ENCODE assay signal across 17 mouse cellular contexts in genomic region chr10:111214084-111214483, GRCm38 (mm10). TPM values are rescaled to one million over a fixed set of nuclear protein-coding genes. Genes with fewer than 3 reads are reported as not detected.
A peak's percentile ranks its signal among the peaks of the same experiment; 100 is the strongest.
DNase-seq lines count a peak whose midpoint lies in the region; ATAC-seq lines count a peak whose summit lies in the region.
"Had no signal": no experiment of that assay in that cellular context is flagged by ENCODE, and none has a peak within 500 bp of the region (broad histone marks: within the 10 kb centered on the region; RNA-seq: fewer than 3 reads in every experiment).

No protein-coding gene starts in this region.

- peak; percentile 16 for DNase-seq in lung, postnatal 36 days
- no peak for DNase-seq in lung, postnatal 14 days
- peak; percentile 41 for DNase-seq in T-cell, adult 2 months (ENCODE audit: low spot score)
- no peak for DNase-seq in neural tube, embryonic 10.5 days (ENCODE audit: extremely low spot score, low spot score)
- DNase-seq in frontal cortex, postnatal 36 days (ENCODE audit: low spot score in 2 of 2): no peak
- no peak for DNase-seq in cerebellum, postnatal 14 days
- DNase-seq: adrenal gland, adult 8-10 months; adrenal gland, postnatal 36 days; cerebellum, adult 8-10 months; cerebellum, postnatal 25 days; gastrocnemius, postnatal 10 days; heart, adult 18-20 months; heart, postnatal 10 days; heart, postnatal 4 days had no signal

- peak; percentile 42 for ATAC-seq in inflammation-experienced regulatory T-cells, adult 6 months
- ATAC-seq: forebrain, embryonic 15.5 days; hindbrain, postnatal 0 days had no signal

RNA-seq across cellular contexts. Expression of gene Osbpl8, which starts 49.5 kb away (rescaled TPM):
- 10 to 100 TPM; 13.7 to 16.3 (median 15.3) TPM for polyA plus RNA-seq in inflammation-experienced regulatory T-cells, adult 6 months (2017; shearing (Covaris generic))

Comparison
In these comparisons a context has a peak if more than half of its experiments do, and no peak if none do; other contexts are left out.
1. DNase-seq: peak in lung, postnatal 36 days (single experiment) and T-cell, adult 2 months (single experiment); none in lung, postnatal 14 days (single experiment), neural tube, embryonic 10.5 days (single experiment), frontal cortex, postnatal 36 days (0 of 2) and cerebellum, postnatal 14 days (0 of 2).